ENCODE assay signal across 8 mouse cellular contexts in the genomic region with DNA sequence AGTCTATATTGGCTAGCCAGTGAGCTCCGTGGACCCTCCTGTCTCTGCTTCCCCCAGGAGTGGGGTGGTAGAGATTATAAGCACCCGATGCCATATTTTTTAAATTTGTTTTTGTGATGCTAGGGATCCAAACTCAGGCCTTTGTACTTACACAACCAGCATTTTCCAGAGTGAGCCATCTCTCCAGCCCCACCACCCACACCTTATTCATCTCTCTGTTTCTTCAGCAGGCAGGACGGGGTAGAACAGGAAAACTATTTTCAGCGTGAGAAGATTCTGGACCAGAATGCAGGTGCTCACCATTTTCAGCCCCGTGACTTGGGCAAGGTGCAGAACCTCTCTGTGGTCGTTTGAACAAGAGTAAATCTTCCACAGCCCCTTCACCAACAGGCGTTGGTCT.
"Had no signal": no experiment of that assay in that cellular context is flagged by ENCODE, and none has a peak within 500 bp of the region (broad histone marks: within the 10 kb centered on the region; RNA-seq: fewer than 3 reads in every experiment).

No protein-coding gene starts in this region.

- DNase-seq: lung, adult 18-20 months; lung, embryonic 14.5 days; lung, postnatal 10 days; lung, postnatal 4 days; midbrain, embryonic 14.5 days; thymus, adult 2 months; thymus, postnatal 36 days had no signal

- ATAC-seq: midbrain, embryonic 16.5 days had no signal
